ENCODE assay signal across 8 mouse cellular contexts in genomic region chr11:6064215-6065045, GRCm38 (mm10). TPM values are rescaled to one million over a fixed set of nuclear protein-coding genes. Genes with fewer than 3 reads are reported as not detected.
A peak's percentile ranks its signal among the peaks of the same experiment; 100 is the strongest.
DNase-seq lines count a peak whose midpoint lies in the region; ATAC-seq lines count a peak whose summit lies in the region.

No protein-coding gene starts in this region.

- ATAC-seq in embryonic facial prominence, embryonic 12.5 days (ENCODE audit: insufficient number of reproducible peaks, insufficient read depth, low FRiP score, low TSS enrichment) = no peak
- no peak for ATAC-seq in intestine, embryonic 16.5 days
- ATAC-seq in neural tube, embryonic 12.5 days (ENCODE audit: low FRiP score, low read depth) = no peak
- ATAC-seq in erythroid progenitor cell, adult 5-6 weeks (replicated peaks; ENCODE audit: low FRiP score, poor library complexity, severe bottlenecking) = no peak

- H3K4me2 ChIP-seq in embryonic facial prominence, embryonic 12.5 days (replicated peaks) = peak overlapping the region; percentile 95
- H3K4me2 ChIP-seq in intestine, embryonic 16.5 days (ENCODE audit: low read depth, low read length) = peak overlapping the region; percentile 66
- peak overlapping the region; percentile 70 for H3K4me2 ChIP-seq in neural tube, embryonic 12.5 days (replicated peaks)

- no peak overlapping the region for H3K27ac ChIP-seq in embryonic facial prominence, embryonic 12.5 days
- H3K27ac ChIP-seq in intestine, embryonic 16.5 days (ENCODE audit: low read length) = no peak overlapping the region
- no peak overlapping the region for H3K27ac ChIP-seq in neural tube, embryonic 12.5 days

- WGBS in embryonic facial prominence, embryonic 12.5 days = 4% methylated on average over 30 of the region's 30 CpGs
- WGBS in intestine, embryonic 16.5 days = 3% methylated on average over 30 of the region's 30 CpGs
- WGBS in neural tube, embryonic 12.5 days = 8% methylated on average over 30 of the region's 30 CpGs

- peaks cover 13% of the 10 kb centered on the region for H3K4me1 ChIP-seq in embryonic facial prominence, embryonic 12.5 days
- peaks cover 8% of the 10 kb centered on the region; the same call in 1 of the 2 replicates for H3K4me1 ChIP-seq in intestine, embryonic 16.5 days (ENCODE audit: control insufficient read depth, insufficient read depth, low read length)
- H3K4me1 ChIP-seq in neural tube, embryonic 12.5 days = peaks cover 14% of the 10 kb centered on the region

- peak overlapping the region; percentile 51 for H3K9ac ChIP-seq in embryonic facial prominence, embryonic 12.5 days
- peak overlapping the region; percentile 55 for H3K9ac ChIP-seq in intestine, embryonic 16.5 days (ENCODE audit: low read depth, low read length)
- peak overlapping the region; percentile 69 for H3K9ac ChIP-seq in neural tube, embryonic 12.5 days

- no peaks in the 10 kb centered on the region for H3K36me3 ChIP-seq in embryonic facial prominence, embryonic 12.5 days
- H3K36me3 ChIP-seq in intestine, embryonic 16.5 days (ENCODE audit: control insufficient read depth, insufficient read depth, low read length) = no peaks in the 10 kb centered on the region
- H3K36me3 ChIP-seq in neural tube, embryonic 12.5 days = no peaks in the 10 kb centered on the region

- peaks cover 73% of the 10 kb centered on the region for H3K27me3 ChIP-seq in embryonic facial prominence, embryonic 12.5 days
- H3K27me3 ChIP-seq in intestine, embryonic 16.5 days (replicated peaks; ENCODE audit: control insufficient read depth, insufficient read depth, low read length) = peaks cover 70% of the 10 kb centered on the region
- peaks cover 77% of the 10 kb centered on the region for H3K27me3 ChIP-seq in neural tube, embryonic 12.5 days (replicated peaks)

- no peaks in the 10 kb centered on the region for H3K9me3 ChIP-seq in embryonic facial prominence, embryonic 12.5 days
- H3K9me3 ChIP-seq in intestine, embryonic 16.5 days (ENCODE audit: control insufficient read depth, low read length) = no peaks in the 10 kb centered on the region
- H3K9me3 ChIP-seq in neural tube, embryonic 12.5 days = no peaks in the 10 kb centered on the region

- peak; percentile 46 for DNase-seq in layer of hippocampus, adult 11-12 months (ENCODE audit: low spot score)
- no peak for DNase-seq in layer of hippocampus, adult 9-10 months (ENCODE audit: low spot score)
- DNase-seq in spleen, postnatal 36 days (ENCODE audit: low spot score in 2 of 2) = no peak
- no peak for DNase-seq in spleen, postnatal 10 days (ENCODE audit: low spot score in 2 of 2)

- H3K4me3 ChIP-seq in embryonic facial prominence, embryonic 12.5 days = peak overlapping the region; percentile 54
- H3K4me3 ChIP-seq in intestine, embryonic 16.5 days (ENCODE audit: low read length) = peak overlapping the region; percentile 54
- peak overlapping the region; percentile 51 for H3K4me3 ChIP-seq in neural tube, embryonic 12.5 days

RNA-seq across cellular contexts. Expression of gene Camk2b, which starts 1.7 kb away (rescaled TPM):
- polyA plus RNA-seq in embryonic facial prominence, embryonic 12.5 days (2016; fragmentation: Nextera tagmentation; extraction: Ambion mirVana) = 2.4 and 2.6 TPM in 2 replicates
- 5.8 and 6.8 TPM in 2 replicates for polyA plus RNA-seq in intestine, embryonic 16.5 days (2015; fragmentation: Nextera tagmentation; extraction: Ambion mirVana)
- 21.3 and 21.4 TPM in 2 replicates for polyA plus RNA-seq in neural tube, embryonic 12.5 days (2016; fragmentation: Nextera tagmentation; extraction: Ambion mirVana)
- not detected in 2 replicates for total RNA-seq in erythroid progenitor cell, adult 5-6 weeks (2015; ENCODE audit: low replicate concordance)
- total RNA-seq in erythroid progenitor cell, adult 5-6 weeks (2017; ENCODE audit: low replicate concordance) = 0.77 TPM in 1 of 2 replicates, not detected in the other
